Comparison of ENCODE assay signal across 10 mouse cellular contexts in the genomic region with DNA sequence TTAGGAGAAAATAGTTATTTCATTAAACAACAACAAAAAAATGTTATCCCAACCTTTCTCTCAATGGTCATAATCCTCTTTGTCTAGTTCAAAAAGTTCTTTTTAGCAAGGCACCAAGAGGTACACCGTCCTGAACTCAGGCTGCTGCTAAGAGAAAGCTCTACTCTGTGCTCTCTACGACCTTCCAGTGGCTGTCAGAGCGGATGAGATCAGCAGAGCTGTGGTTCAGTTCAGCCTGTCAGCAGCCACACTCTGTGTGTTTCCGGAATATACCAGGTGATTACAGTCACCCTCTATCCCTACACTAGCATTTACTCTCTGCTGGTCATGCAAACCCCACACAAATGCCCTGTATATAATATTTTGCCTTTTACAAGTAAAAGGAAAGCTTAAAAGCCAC. TPM values are rescaled to one million over a fixed set of nuclear protein-coding genes. Genes with fewer than 3 reads are reported as not detected.
DNase-seq lines count a peak whose midpoint lies in the region; ATAC-seq and TF ChIP-seq lines count a peak whose summit lies in the region.
"Had no signal": no experiment of that assay in that cellular context is flagged by ENCODE, and none has a peak within 500 bp of the region (broad histone marks: within the 10 kb centered on the region; RNA-seq: fewer than 3 reads in every experiment).

No protein-coding gene starts in this region.

- no peak overlapping the region for H3K9ac ChIP-seq in liver, adult 2 months (ENCODE audit: low read depth, low read length)

- no peak for ATAC-seq in granulocyte monocyte progenitor cell, adult 5-6 weeks (replicated peaks; ENCODE audit: poor library complexity, severe bottlenecking)

- H3K27ac ChIP-seq in liver, adult 2 months (replicated peaks; ENCODE audit: insufficient read depth, low read depth, low read length), result no peak overlapping the region

- TF ChIP-seq POLR2A in liver, adult 2 months (IDR thresholded peaks at IDR 0.05; ENCODE audit: extremely low read depth, insufficient read depth, low read length), result no peak

- no peaks in the 10 kb centered on the region for H3K36me3 ChIP-seq in liver, adult 2 months (ENCODE audit: control insufficient read depth, insufficient read depth, low read length)
- H3K36me3 ChIP-seq in splenic B cell, adult 2 months (ENCODE audit: control insufficient read depth, insufficient read depth, low read length, poor library complexity, severe bottlenecking), result no peaks in the 10 kb centered on the region

- peak; percentile 37 for DNase-seq in adrenal gland, postnatal 14 days
- DNase-seq in adrenal gland, postnatal 4 days (ENCODE audit: low spot score in 2 of 2), result no peak
- peak; percentile 8 to 11 for DNase-seq in spleen, postnatal 36 days (ENCODE audit: low spot score in 2 of 2)
- no peak for DNase-seq in spleen, adult 12 weeks (ENCODE audit: low spot score)
- DNase-seq in liver, adult 2 months (ENCODE audit: extremely low read depth, low read depth, low spot score), result peak; percentile 61
- peak; percentile 35 for DNase-seq in splenic B cell, adult 2 months (ENCODE audit: low read depth, low spot score)
- DNase-seq in kidney, postnatal 25 days, result no peak

- 6% methylated on average over 4 of the region's 4 CpGs for WGBS in liver, adult 2 months

- no peak for TF ChIP-seq CTCF in liver, adult 2 months (IDR thresholded peaks at IDR 0.05; ENCODE audit: low read depth, low read length)

- peaks cover 16% of the 10 kb centered on the region for H3K4me1 ChIP-seq in liver, adult 2 months (ENCODE audit: control insufficient read depth, insufficient read depth, low read length)

- peaks cover 19% of the 10 kb centered on the region; the same call in 1 of the 2 replicates for H3K79me2 ChIP-seq in liver, adult 2 months (ENCODE audit: control insufficient read depth, insufficient read depth, low read length)

- no peak overlapping the region for H3K4me3 ChIP-seq in liver, adult 2 months (ENCODE audit: insufficient read depth, low read depth, low read length)
- H3K4me3 ChIP-seq: erythroblast, embryonic 14.5 days had no signal

- H3K27me3 ChIP-seq in liver, adult 2 months (ENCODE audit: control insufficient read depth, insufficient read depth, low read length), result no peaks in the 10 kb centered on the region
- no peaks in the 10 kb centered on the region for H3K27me3 ChIP-seq in splenic B cell, adult 2 months (ENCODE audit: control insufficient read depth, insufficient read depth, low read length, poor library complexity, severe bottlenecking)
- H3K27me3 ChIP-seq: CH12.LX had no signal

RNA-seq across cellular contexts. Expression of a gene that starts 4.2 kb away (rescaled TPM):
- total RNA-seq in adrenal gland, postnatal 14 days (2021), result 19.8 and 24.6 TPM in 2 replicates
- 10 to 100 TPM; 24.4 to 25.9 TPM for total RNA-seq in adrenal gland, postnatal 4 days (2021)
- 21.8 and 23.4 TPM in 2 replicates for total RNA-seq in liver, adult 2 months (2014; rRNA removed)
- polyA plus RNA-seq in liver, adult 2 months (2012; rRNA removed), result 10.0 and 10.1 TPM in 2 replicates
- 13.3 and 14.3 TPM in 2 replicates for total RNA-seq in granulocyte monocyte progenitor cell, adult 5-6 weeks (2014; fragmentation: Nextera tagmentation)
- 11.8 and 18.7 TPM in 2 replicates for total RNA-seq in granulocyte monocyte progenitor cell, adult 5-6 weeks (2017)
- total RNA-seq: CH12.LX had no signal

Comparison
In these comparisons a context has a peak if more than half of its experiments do, and no peak if none do; other contexts are left out.
1. DNase-seq: peak in adrenal gland, postnatal 14 days (single experiment), spleen, postnatal 36 days (2 of 2), liver, adult 2 months (single experiment) and splenic B cell, adult 2 months (single experiment); none in adrenal gland, postnatal 4 days (0 of 2), spleen, adult 12 weeks (single experiment) and kidney, postnatal 25 days (0 of 2).